Mouse (Mus musculus): Measurements from ENCODE around the gene Rnf145.
"Not testable (repeated sequence)": the region's sequence is repeated elsewhere in the genome, so short reads cannot be mapped to it uniquely, and the experiment has no call there.

The Rnf145 gene

GRCm38 (mm10) chr11:44564245-44564864 lies 45.6 kb downstream of the Rnf145 start:
- no peak for DNase-seq (ENCODE audit: low spot score)

- DNase-seq (ENCODE audit: low spot score): no peak
These were observed 46.2 kb downstream of the Rnf145 start for GRCm38 (mm10) chr11:44564940-44565339.

- not testable (repeated sequence) for DNase-seq (ENCODE audit: low spot score)
These were observed 51.6 kb downstream of the Rnf145 start for GRCm38 (mm10) chr11:44570336-44570735.

- DNase-seq (ENCODE audit: low spot score): no peak
These were observed 54.0 kb downstream of the Rnf145 start for GRCm38 (mm10) chr11:44572781-44573180.

- DNase-seq (ENCODE audit: low spot score): no peak
These were observed 54.6 kb downstream of the Rnf145 start for GRCm38 (mm10) chr11:44573396-44573795.

- DNase-seq (ENCODE audit: low spot score): no peak
These were observed 55.6 kb downstream of the Rnf145 start for GRCm38 (mm10) chr11:44574391-44574790.

GRCm38 (mm10) chr11:44574820-44575219 lies 56.1 kb downstream of the Rnf145 start:
- DNase-seq (ENCODE audit: low spot score): no peak

- DNase-seq (ENCODE audit: low spot score): no peak
These were observed 59.1 kb downstream of the Rnf145 start for GRCm38 (mm10) chr11:44577911-44578310.

GRCm38 (mm10) chr11:44581277-44581683 lies 62.5 kb downstream of the Rnf145 start:
- peak; percentile 57 for DNase-seq (ENCODE audit: low spot score)

GRCm38 (mm10) chr11:44586047-44586696 lies 67.4 kb downstream of the Rnf145 start:
- DNase-seq (ENCODE audit: low spot score): peak; percentile 72

GRCm38 (mm10) chr11:44593016-44593415 lies 74.3 kb downstream of the Rnf145 start:
- no peak for DNase-seq (ENCODE audit: low spot score)

- no peak for DNase-seq (ENCODE audit: low spot score)
These were observed 76.0 kb downstream of the Rnf145 start for GRCm38 (mm10) chr11:44594768-44595167.

GRCm38 (mm10) chr11:44606881-44607280 lies 88.1 kb downstream of the Rnf145 start:
- DNase-seq (ENCODE audit: low spot score): no peak

- DNase-seq (ENCODE audit: low spot score): no peak
These were observed 89.9 kb downstream of the Rnf145 start for GRCm38 (mm10) chr11:44608646-44609045.

GRCm38 (mm10) chr11:44610971-44611781 lies 92.4 kb downstream of the Rnf145 start:
- DNase-seq (ENCODE audit: low spot score): peak; percentile 41

GRCm38 (mm10) chr11:44612156-44612555 lies 93.4 kb downstream of the Rnf145 start:
- no peak for DNase-seq (ENCODE audit: low spot score)

- no peak for DNase-seq (ENCODE audit: low spot score)
These were observed 94.1 kb downstream of the Rnf145 start for GRCm38 (mm10) chr11:44612681-44613410.

- no peak for DNase-seq (ENCODE audit: low spot score)
These were observed 94.8 kb downstream of the Rnf145 start for GRCm38 (mm10) chr11:44613411-44614180.
